In the genomic region with DNA sequence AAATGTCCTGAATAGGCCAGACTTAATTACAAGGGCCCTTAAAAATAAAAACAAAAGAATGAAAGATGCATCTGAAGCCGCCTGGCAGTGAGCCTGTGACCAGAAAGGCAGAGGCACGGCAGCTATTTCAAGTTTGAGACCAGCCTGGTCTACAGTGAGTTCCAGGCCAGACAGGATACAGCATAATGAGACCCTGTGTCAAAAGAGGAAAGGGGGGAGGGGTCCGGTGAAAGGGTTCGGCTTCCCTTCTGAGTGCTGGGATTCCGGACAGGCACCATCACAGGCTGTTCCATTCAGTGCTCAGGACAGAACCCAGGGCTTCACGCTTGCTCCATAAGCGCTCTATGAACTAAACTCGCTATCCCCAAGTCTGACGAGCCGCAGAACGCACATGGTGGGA, we compare ENCODE assay signal across 23 mouse cellular contexts. TPM values are rescaled to one million over a fixed set of nuclear protein-coding genes. Genes with fewer than 3 reads are reported as not detected.
DNase-seq lines count a peak whose midpoint lies in the region; ATAC-seq and TF ChIP-seq lines count a peak whose summit lies in the region.
"Had no signal": no experiment of that assay in that cellular context is flagged by ENCODE, and none has a peak within 500 bp of the region (broad histone marks: within the 10 kb centered on the region; RNA-seq: fewer than 3 reads in every experiment).

No protein-coding gene starts in this region.

- ATAC-seq in kidney, embryonic 14.5 days (ENCODE audit: low FRiP score, low TSS enrichment), result no peak
- ATAC-seq in lung, embryonic 14.5 days (ENCODE audit: insufficient read depth), result no peak
- ATAC-seq: activated CD4-positive, CD25-positive, alpha-beta regulatory T cell, adult 4 months; forebrain, postnatal 0 days had no signal

- H3K36me3 ChIP-seq in kidney, adult 2 months (ENCODE audit: control insufficient read depth, insufficient read depth, low read length), result no peaks in the 10 kb centered on the region
- H3K36me3 ChIP-seq in kidney, embryonic 14.5 days (ENCODE audit: control insufficient read depth, insufficient read depth, low read length), result no peaks in the 10 kb centered on the region
- no peaks in the 10 kb centered on the region for H3K36me3 ChIP-seq in lung, embryonic 14.5 days (ENCODE audit: insufficient read depth)
- H3K36me3 ChIP-seq: forebrain, embryonic 10.5 days; heart, embryonic 12.5 days; liver, embryonic 15.5 days; midbrain, embryonic 12.5 days had no signal

- WGBS in kidney, adult 2 months, result 65% methylated on average over 11 of the region's 11 CpGs
- 65% methylated on average over 11 of the region's 11 CpGs for WGBS in kidney, embryonic 14.5 days
- WGBS in lung, embryonic 14.5 days, result 77% methylated on average over 11 of the region's 11 CpGs

- no peak for TF ChIP-seq POLR2A in kidney, adult 2 months (IDR thresholded peaks at IDR 0.05; ENCODE audit: low read depth, low read length)

- H3K4me2 ChIP-seq in kidney, embryonic 14.5 days (replicated peaks; ENCODE audit: low read depth, low read length), result no peak overlapping the region
- H3K4me2 ChIP-seq in lung, embryonic 14.5 days, result no peak overlapping the region
- H3K4me2 ChIP-seq: liver, embryonic 15.5 days; midbrain, embryonic 12.5 days had no signal

- H3K4me1 ChIP-seq in kidney, adult 2 months (ENCODE audit: control insufficient read depth, insufficient read depth, low read length), result peaks cover 25% of the 10 kb centered on the region
- peaks cover 35% of the 10 kb centered on the region for H3K4me1 ChIP-seq in kidney, embryonic 14.5 days (ENCODE audit: control insufficient read depth, insufficient read depth, low read length)
- H3K4me1 ChIP-seq in lung, embryonic 14.5 days (ENCODE audit: insufficient read depth), result peaks cover 35% of the 10 kb centered on the region

- H3K4me3 ChIP-seq in kidney, adult 2 months (ENCODE audit: insufficient read depth, low read depth, low read length), result no peak overlapping the region
- no peak overlapping the region for H3K4me3 ChIP-seq in kidney, embryonic 14.5 days (ENCODE audit: low read length)
- H3K4me3 ChIP-seq in lung, embryonic 14.5 days (ENCODE audit: low read depth, low read length), result no peak overlapping the region
- H3K4me3 ChIP-seq: forebrain, embryonic 10.5 days; heart, embryonic 12.5 days; liver, embryonic 15.5 days; midbrain, embryonic 12.5 days had no signal

- no peaks in the 10 kb centered on the region for H3K27me3 ChIP-seq in kidney, adult 2 months (replicated peaks; ENCODE audit: control insufficient read depth, insufficient read depth, low read length)
- H3K27me3 ChIP-seq in kidney, embryonic 14.5 days (ENCODE audit: control insufficient read depth, insufficient read depth, low read length), result no peaks in the 10 kb centered on the region
- no peaks in the 10 kb centered on the region for H3K27me3 ChIP-seq in lung, embryonic 14.5 days (ENCODE audit: insufficient read depth, low read length)
- H3K27me3 ChIP-seq: heart, embryonic 12.5 days had no signal

- H3K27ac ChIP-seq in kidney, adult 2 months (ENCODE audit: insufficient read depth, low read depth, low read length), result no peak overlapping the region
- H3K27ac ChIP-seq in kidney, embryonic 14.5 days (ENCODE audit: low read depth, low read length), result no peak overlapping the region
- no peak overlapping the region for H3K27ac ChIP-seq in lung, embryonic 14.5 days (ENCODE audit: low read depth)
- H3K27ac ChIP-seq: forebrain, embryonic 10.5 days; liver, embryonic 15.5 days; midbrain, embryonic 12.5 days had no signal

- DNase-seq in embryo, embryonic 11 days, result peak; percentile 28
- no peak for DNase-seq in embryo, embryonic 10 days (ENCODE audit: low spot score)
- DNase-seq in kidney, adult 2 months, result peak; percentile 64
- DNase-seq in lung, embryonic 14.5 days, result peak; percentile 36
- no peak for DNase-seq in lung, adult 18-20 months
- peak; percentile 68 for DNase-seq in kidney, postnatal 14 days
- no peak for DNase-seq in adrenal gland, adult (ENCODE audit: inconsistent age in 2 of 2, low spot score in 1 of 2)
- DNase-seq: adrenal gland, postnatal 10 days; cerebellum, adult 8-10 months; cerebellum, postnatal 36 days; forebrain, postnatal 0 days; gastrocnemius, postnatal 25 days; heart, postnatal 14 days; layer of hippocampus, adult 9-11 months; liver; lung, postnatal 10 days; thymus, postnatal 14 days had no signal

- TF ChIP-seq CTCF in kidney, adult 2 months (conservative IDR thresholded peaks at IDR 0.05; ENCODE audit: insufficient read depth, insufficient read length, low read depth, low read length), result no peak
- no peak for TF ChIP-seq CTCF in lung, embryonic 14.5 days (IDR thresholded peaks at IDR 0.05; ENCODE audit: low read depth)

- no peak overlapping the region for H3K9ac ChIP-seq in kidney, embryonic 14.5 days (ENCODE audit: low read depth, low read length)
- no peak overlapping the region for H3K9ac ChIP-seq in lung, embryonic 14.5 days
- H3K9ac ChIP-seq: forebrain, postnatal 0 days; heart, embryonic 12.5 days; liver, embryonic 15.5 days; midbrain, embryonic 12.5 days had no signal

- no peaks in the 10 kb centered on the region for H3K9me3 ChIP-seq in kidney, embryonic 14.5 days (ENCODE audit: control insufficient read depth, low read length)
- no peaks in the 10 kb centered on the region for H3K9me3 ChIP-seq in lung, embryonic 14.5 days (ENCODE audit: low read depth, low read length)
- H3K9me3 ChIP-seq: forebrain, embryonic 10.5 days; heart, embryonic 12.5 days; liver, embryonic 15.5 days; midbrain, embryonic 12.5 days had no signal

RNA-seq across cellular contexts. Expression of gene Cdc42ep2, which starts 2.4 kb away (rescaled TPM):
- polyA plus RNA-seq in kidney, adult 2 months (2012; rRNA removed), result 12.0 and 12.2 TPM in 2 replicates
- 10.5 and 10.8 TPM in 2 replicates for polyA plus RNA-seq in kidney, embryonic 14.5 days (2014; fragmentation: Nextera tagmentation; extraction: Ambion mirVana)
- polyA plus RNA-seq in lung, embryonic 14.5 days (2014; fragmentation: Nextera tagmentation; extraction: Ambion mirVana), result 9.8 and 9.9 TPM in 2 replicates

RNA-seq across cellular contexts. Expression of gene Dpf2, which starts 14.2 kb away (rescaled TPM):
- 71.5 and 79.7 TPM in 2 replicates for polyA plus RNA-seq in kidney, adult 2 months (2012; rRNA removed)
- 132 and 167 TPM in 2 replicates for polyA plus RNA-seq in kidney, embryonic 14.5 days (2014; fragmentation: Nextera tagmentation; extraction: Ambion mirVana)
- polyA plus RNA-seq in lung, embryonic 14.5 days (2014; fragmentation: Nextera tagmentation; extraction: Ambion mirVana), result 147 and 162 TPM in 2 replicates

RNA-seq across cellular contexts. Expression of gene Tigd3, which starts 33.1 kb away (rescaled TPM):
- 0.52 and 0.73 TPM in 2 replicates for polyA plus RNA-seq in kidney, adult 2 months (2012; rRNA removed)
- polyA plus RNA-seq in kidney, embryonic 14.5 days (2014; fragmentation: Nextera tagmentation; extraction: Ambion mirVana), result 2.9 and 4.0 TPM in 2 replicates
- polyA plus RNA-seq in lung, embryonic 14.5 days (2014; fragmentation: Nextera tagmentation; extraction: Ambion mirVana), result 2.7 and 3.8 TPM in 2 replicates

RNA-seq across cellular contexts. Expression of gene Pola2, which starts 37.0 kb away (rescaled TPM):
- polyA plus RNA-seq in kidney, adult 2 months (2012; rRNA removed), result 24.9 and 26.2 TPM in 2 replicates
- 74.2 and 95.3 TPM in 2 replicates for polyA plus RNA-seq in kidney, embryonic 14.5 days (2014; fragmentation: Nextera tagmentation; extraction: Ambion mirVana)
- 88.7 and 89.3 TPM in 2 replicates for polyA plus RNA-seq in lung, embryonic 14.5 days (2014; fragmentation: Nextera tagmentation; extraction: Ambion mirVana)

RNA-seq across cellular contexts. Expression of gene Slc25a45, which starts 49.4 kb away (rescaled TPM):
- 52.7 and 63.4 TPM in 2 replicates for polyA plus RNA-seq in kidney, adult 2 months (2012; rRNA removed)
- 3.3 and 3.5 TPM in 2 replicates for polyA plus RNA-seq in kidney, embryonic 14.5 days (2014; fragmentation: Nextera tagmentation; extraction: Ambion mirVana)
- polyA plus RNA-seq in lung, embryonic 14.5 days (2014; fragmentation: Nextera tagmentation; extraction: Ambion mirVana), result 2.4 TPM in 2 replicates

Comparison
In these comparisons a context has a peak if more than half of its experiments do, and no peak if none do; other contexts are left out.
1. DNase-seq: peak in embryo, embryonic 11 days (single experiment), kidney, adult 2 months (single experiment), lung, embryonic 14.5 days (single experiment) and kidney, postnatal 14 days (single experiment); none in embryo, embryonic 10 days (single experiment), lung, adult 18-20 months (0 of 2) and adrenal gland, adult (0 of 2).